Mouse (Mus musculus) liver, postnatal 0 days (tissue): ENCODE measurements around the gene Nphs2.

Experiments used
- CTCF ChIP-seq: sonication (generic); IDR thresholded peaks from 2 replicates; pipeline ENCODE4 v1.5.1; 2016; ENCODE audit warnings: antibody characterized with exemption, low read depth
- EP300 ChIP-seq: IDR thresholded peaks from 2 replicates; pipeline ENCODE4 v1.6.1; 2016; ENCODE audit warnings: antibody characterized with exemption, low read depth, mild to moderate bottlenecking

DNA sequence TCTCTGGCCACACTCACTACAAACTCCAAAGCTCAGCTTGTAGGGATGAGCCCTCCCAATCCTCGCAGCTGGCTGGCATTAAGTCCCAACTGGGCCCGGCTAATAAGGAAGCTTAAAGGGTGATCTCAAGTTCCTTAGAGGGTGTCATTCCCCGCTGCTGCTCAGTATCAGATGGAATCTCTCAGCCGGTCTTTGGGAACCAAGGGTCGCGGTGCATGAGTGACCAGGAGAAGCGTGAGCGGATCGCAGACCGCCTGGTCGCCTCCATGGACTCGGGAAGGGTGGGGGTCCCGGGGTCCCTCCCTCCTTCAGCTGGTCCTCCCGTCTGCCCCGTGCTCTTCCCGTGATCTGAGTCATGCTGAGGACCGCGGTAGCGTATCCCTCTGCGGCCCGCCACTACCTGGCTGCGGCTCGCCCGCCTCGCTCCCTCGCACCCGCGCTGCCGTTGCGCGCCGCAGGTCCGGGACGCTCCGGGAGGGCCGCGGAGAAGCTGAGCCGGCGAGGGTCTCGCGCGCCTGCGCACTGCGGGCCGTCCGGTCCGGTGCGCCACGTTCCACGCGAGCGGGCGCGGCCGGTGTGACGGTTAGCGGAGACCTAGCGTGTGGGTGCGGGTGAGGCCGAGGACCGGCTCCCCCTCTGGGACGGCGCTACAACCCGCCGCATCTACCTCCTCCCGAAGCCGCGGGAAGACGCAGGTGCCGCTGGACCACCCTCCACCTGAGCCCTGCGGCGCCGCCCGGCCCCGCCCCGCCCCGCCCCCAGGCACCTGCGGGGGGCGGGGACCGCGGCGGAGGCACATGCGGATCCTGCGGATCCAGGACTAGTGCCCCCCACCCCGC lies 7.4 kb upstream of the Nphs2 start, which contains the start of gene Tdrd5:
- TF ChIP-seq CTCF (no peak), EP300 (no peak)
